8 mouse cellular contexts compared by ENCODE assay signal in the genomic region with DNA sequence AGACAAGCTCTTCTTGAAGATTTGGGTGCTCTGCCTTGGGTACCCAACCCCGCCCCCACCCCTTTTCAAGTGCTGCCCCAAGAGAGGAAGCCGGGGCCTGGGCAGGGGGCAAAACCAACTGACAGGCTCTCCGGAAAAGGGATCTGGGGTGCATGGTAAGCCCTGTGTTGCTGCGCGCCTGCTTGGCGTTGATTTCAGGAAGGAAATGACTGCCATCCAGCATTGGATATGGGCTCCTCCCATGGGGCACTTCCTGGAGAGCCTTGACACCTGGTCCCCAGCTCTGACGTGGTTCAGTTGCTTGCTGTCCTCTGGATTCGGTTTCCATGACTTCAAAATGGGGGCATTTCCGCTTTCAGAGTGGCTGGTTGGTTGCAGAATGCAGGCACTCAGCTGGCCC. TPM values are rescaled to one million over a fixed set of nuclear protein-coding genes. Genes with fewer than 3 reads are reported as not detected.
DNase-seq lines count a peak whose midpoint lies in the region; ATAC-seq lines count a peak whose summit lies in the region.

No protein-coding gene starts in this region.

- peak overlapping the region; percentile 29 for H3K4me3 ChIP-seq in heart, embryonic 10.5 days
- H3K4me3 ChIP-seq in forebrain, embryonic 12.5 days (replicated peaks), result no peak overlapping the region
- no peak overlapping the region for H3K4me3 ChIP-seq in midbrain, embryonic 16.5 days (ENCODE audit: low read depth, low read length)

- peak; percentile 39; the same call in 1 of the 2 replicates for ATAC-seq in forebrain, embryonic 12.5 days (ENCODE audit: low FRiP score)
- ATAC-seq in midbrain, embryonic 16.5 days, result no peak
- no peak for ATAC-seq in frontal cortex, adult (ENCODE audit: low TSS enrichment)

- intact Hi-C loops in heart, postnatal 36 days (cut with DNase I), result no loop called here

- no peaks in the 10 kb centered on the region for H3K9me3 ChIP-seq in heart, embryonic 10.5 days
- H3K9me3 ChIP-seq in forebrain, embryonic 12.5 days, result no peaks in the 10 kb centered on the region
- H3K9me3 ChIP-seq in midbrain, embryonic 16.5 days (replicated peaks; ENCODE audit: control insufficient read depth, low read length, poor library complexity, severe bottlenecking), result no peaks in the 10 kb centered on the region

- peak overlapping the region; percentile 25; the same call in 1 of the 2 replicates for H3K9ac ChIP-seq in forebrain, embryonic 12.5 days
- H3K9ac ChIP-seq in midbrain, embryonic 16.5 days (ENCODE audit: low read depth, low read length), result no peak overlapping the region

- peak; percentile 80 for DNase-seq in heart, embryonic 10.5 days (ENCODE audit: low spot score)
- no peak for DNase-seq in heart, postnatal 36 days
- DNase-seq in large intestine, adult 2 months (ENCODE audit: low read depth, low spot score), result peak; percentile 36
- no peak for DNase-seq in spleen, postnatal 14 days (ENCODE audit: low spot score in 2 of 2)
- DNase-seq in layer of hippocampus, postnatal 25 days (ENCODE audit: extremely low spot score in 1 of 2, low spot score in 1 of 2), result no peak

- peak overlapping the region; percentile 82 for H3K27ac ChIP-seq in heart, embryonic 10.5 days
- H3K27ac ChIP-seq in forebrain, embryonic 12.5 days, result peak overlapping the region; percentile 69
- H3K27ac ChIP-seq in midbrain, embryonic 16.5 days (ENCODE audit: low read length), result peak overlapping the region; percentile 38; the same call in 1 of the 2 replicates

- peak overlapping the region; percentile 16; the same call in 1 of the 2 replicates for H3K4me2 ChIP-seq in forebrain, embryonic 12.5 days
- H3K4me2 ChIP-seq in midbrain, embryonic 16.5 days (ENCODE audit: low read length), result no peak overlapping the region; the same call in 1 of the 2 replicates

- no peaks in the 10 kb centered on the region for H3K36me3 ChIP-seq in heart, embryonic 10.5 days
- H3K36me3 ChIP-seq in forebrain, embryonic 12.5 days (replicated peaks), result no peaks in the 10 kb centered on the region
- H3K36me3 ChIP-seq in midbrain, embryonic 16.5 days (ENCODE audit: control insufficient read depth, insufficient read depth, low read length), result no peaks in the 10 kb centered on the region

- H3K27me3 ChIP-seq in heart, embryonic 10.5 days (ENCODE audit: insufficient read depth, poor library complexity, severe bottlenecking), result no peaks in the 10 kb centered on the region
- H3K27me3 ChIP-seq in forebrain, embryonic 12.5 days, result no peaks in the 10 kb centered on the region
- H3K27me3 ChIP-seq in midbrain, embryonic 16.5 days (ENCODE audit: control insufficient read depth, insufficient read depth, low read depth, low read length), result no peaks in the 10 kb centered on the region

- H3K4me1 ChIP-seq in heart, embryonic 10.5 days, result peaks cover 20% of the 10 kb centered on the region
- peaks cover 26% of the 10 kb centered on the region for H3K4me1 ChIP-seq in forebrain, embryonic 12.5 days
- no peaks in the 10 kb centered on the region for H3K4me1 ChIP-seq in midbrain, embryonic 16.5 days (ENCODE audit: control insufficient read depth, insufficient read depth, low read length)

- 36% methylated on average over 9 of the region's 9 CpGs for WGBS in heart, embryonic 10.5 days
- WGBS in forebrain, embryonic 12.5 days, result 48% methylated on average over 9 of the region's 9 CpGs
- 19% methylated on average over 9 of the region's 9 CpGs for WGBS in large intestine, adult 2 months
- 50% methylated on average over 9 of the region's 9 CpGs for WGBS in midbrain, embryonic 16.5 days

RNA-seq across cellular contexts. Expression of a gene that starts 13.5 kb away (rescaled TPM):
- 4.5 and 7.2 TPM in 2 replicates for polyA plus RNA-seq in heart, embryonic 10.5 days (2016; fragmentation: Nextera tagmentation; extraction: Ambion mirVana)
- under 1 TPM; 0.73 to 0.75 TPM for total RNA-seq in heart, postnatal 36 days (2021)
- 23.1 and 27.7 TPM in 2 replicates for polyA plus RNA-seq in forebrain, embryonic 12.5 days (2016; fragmentation: Nextera tagmentation; extraction: Ambion mirVana)
- 2.8 and 3.7 TPM in 2 replicates for polyA plus RNA-seq in large intestine, adult 2 months (2012; rRNA removed)
- 13.5 and 13.7 TPM in 2 replicates for polyA plus RNA-seq in midbrain, embryonic 16.5 days (2015; fragmentation: Nextera tagmentation; extraction: Ambion mirVana)
- 1 to 10 TPM; 6.2 to 7.3 TPM for total RNA-seq in layer of hippocampus, postnatal 25 days (2021)

Comparison
In these comparisons a context has a peak if more than half of its experiments do, and no peak if none do; other contexts are left out.
1. DNase-seq: peak in heart, embryonic 10.5 days (single experiment) and large intestine, adult 2 months (single experiment); none in heart, postnatal 36 days (0 of 2), spleen, postnatal 14 days (0 of 2) and layer of hippocampus, postnatal 25 days (0 of 2).
2. Peak in every context shown above with its lines, with median percentiles within 50 percentile points of each other: H3K27ac ChIP-seq.